Mouse (Mus musculus): ENCODE data around the gene Olfr1512. TPM values are rescaled to one million over a fixed set of nuclear protein-coding genes. Genes with fewer than 3 reads are reported as not detected.

Gene Olfr1512
- polyA plus RNA-seq, 1 experiment from 2014 or later = not detected

GRCm38 (mm10) chr14:52338751-52339511 is 40.0 kb downstream of the Olfr1512 start:
- ATAC-seq (ENCODE audit: low FRiP score) (peak; percentile 82), DNase-seq (ENCODE audit: low spot score) (peak; percentile 92)
- Histone ChIP-seq H3K4me1 (replicated peaks; ENCODE audit: control insufficient read depth, insufficient read depth, low read length) (no peaks in the 10 kb centered on the region), H3K27me3 (ENCODE audit: control insufficient read depth, insufficient read depth, low read length) (no peaks in the 10 kb centered on the region), H3K4me2 (replicated peaks) (peak overlapping the region; percentile 46), H3K9me3 (ENCODE audit: control insufficient read depth, low read length) (no peaks in the 10 kb centered on the region), H3K9ac (peak overlapping the region; percentile 50), H3K4me3 (replicated peaks; ENCODE audit: low read length) (peak overlapping the region; percentile 25), H3K27ac (peak overlapping the region; percentile 59; the same call in 1 of the 2 replicates), H3K36me3 (replicated peaks; ENCODE audit: control insufficient read depth, insufficient read depth) (no peaks in the 10 kb centered on the region)
- WGBS = 29% methylated on average over 21 of the region's 21 CpGs

GRCm38 (mm10) chr14:52332171-52332570 is 46.8 kb downstream of the Olfr1512 start:
- no peak for ATAC-seq (ENCODE audit: low FRiP score)
- no peaks in the 10 kb centered on the region for H3K27me3 ChIP-seq (ENCODE audit: control insufficient read depth, insufficient read depth, low read length)
- DNase-seq (ENCODE audit: low spot score) = no peak
- H3K36me3 ChIP-seq (replicated peaks; ENCODE audit: control insufficient read depth, insufficient read depth) = no peaks in the 10 kb centered on the region
- H3K9ac ChIP-seq = no peak overlapping the region
- no peaks in the 10 kb centered on the region for H3K9me3 ChIP-seq (ENCODE audit: control insufficient read depth, low read length)
- H3K4me3 ChIP-seq (replicated peaks; ENCODE audit: low read length) = no peak overlapping the region
- 42% methylated on average over 3 of the region's 3 CpGs for WGBS
- no peak overlapping the region for H3K27ac ChIP-seq
- H3K4me2 ChIP-seq (replicated peaks) = no peak overlapping the region
- H3K4me1 ChIP-seq (replicated peaks; ENCODE audit: control insufficient read depth, insufficient read depth, low read length) = 0 out of 2 replicates have a peak, but pooled peaks cover 4% of the 10 kb centered on the region

GRCm38 (mm10) chr14:52331069-52331750 is 47.8 kb downstream of the Olfr1512 start:
- Histone ChIP-seq H3K27ac (peak overlapping the region; percentile 4; the same call in 1 of the 2 replicates), H3K9me3 (ENCODE audit: control insufficient read depth, low read length) (no peaks in the 10 kb centered on the region), H3K9ac (no peak overlapping the region), H3K27me3 (ENCODE audit: control insufficient read depth, insufficient read depth, low read length) (no peaks in the 10 kb centered on the region), H3K4me3 (replicated peaks; ENCODE audit: low read length) (no peak overlapping the region), H3K36me3 (replicated peaks; ENCODE audit: control insufficient read depth, insufficient read depth) (no peaks in the 10 kb centered on the region), H3K4me1 (replicated peaks; ENCODE audit: control insufficient read depth, insufficient read depth, low read length) (peaks cover 10% of the 10 kb centered on the region; the same call in 1 of the 2 replicates), H3K4me2 (replicated peaks) (no peak overlapping the region)
- DNase-seq (ENCODE audit: low spot score) = no peak
- 2% methylated on average over 4 of the region's 4 CpGs for WGBS
- ATAC-seq (ENCODE audit: low FRiP score) = no peak

- Histone ChIP-seq H3K27me3 (ENCODE audit: control insufficient read depth, insufficient read depth, low read length) (no peaks in the 10 kb centered on the region), H3K4me1 (replicated peaks; ENCODE audit: control insufficient read depth, insufficient read depth, low read length) (peaks cover 10% of the 10 kb centered on the region; the same call in 1 of the 2 replicates), H3K9ac (peak within 1 kb of the TSS; percentile 58), H3K4me2 (replicated peaks) (peak within 1 kb of the TSS; percentile 72), H3K36me3 (replicated peaks; ENCODE audit: control insufficient read depth, insufficient read depth) (no peaks in the 10 kb centered on the region), H3K27ac (peak within 1 kb of the TSS; percentile 78), H3K4me3 (replicated peaks; ENCODE audit: low read length) (peak within 1 kb of the TSS; percentile 42), H3K9me3 (ENCODE audit: control insufficient read depth, low read length) (no peaks in the 10 kb centered on the region)
- WGBS = 1% methylated on average over 26 of the region's 26 CpGs
- ATAC-seq (ENCODE audit: low FRiP score) (peak; percentile 69; the same call in 1 of the 2 replicates), DNase-seq (ENCODE audit: low spot score) (no peak)
Observed at GRCm38 (mm10) chr14:52327910-52328812, 50.8 kb downstream of the Olfr1512 start, which contains the start of gene Sall2. TSS of gene Sall2 (minus strand) at chr14:52328762.

GRCm38 (mm10) chr14:52327375-52327901 is 51.5 kb downstream of the Olfr1512 start:
- Histone ChIP-seq H3K9me3 (ENCODE audit: control insufficient read depth, low read length) (no peaks in the 10 kb centered on the region), H3K4me2 (replicated peaks) (peak overlapping the region; percentile 72), H3K27ac (peak overlapping the region; percentile 78), H3K9ac (peak overlapping the region; percentile 58), H3K4me3 (replicated peaks; ENCODE audit: low read length) (peak overlapping the region; percentile 42), H3K4me1 (replicated peaks; ENCODE audit: control insufficient read depth, insufficient read depth, low read length) (peaks cover 10% of the 10 kb centered on the region; the same call in 1 of the 2 replicates), H3K27me3 (ENCODE audit: control insufficient read depth, insufficient read depth, low read length) (no peaks in the 10 kb centered on the region), H3K36me3 (replicated peaks; ENCODE audit: control insufficient read depth, insufficient read depth) (no peaks in the 10 kb centered on the region)
- ATAC-seq (ENCODE audit: low FRiP score) (peak; percentile 75), DNase-seq (ENCODE audit: low spot score) (no peak)
- WGBS = 1% methylated on average over 14 of the region's 14 CpGs

- H3K9ac ChIP-seq = no peak overlapping the region
- H3K27me3 ChIP-seq (ENCODE audit: control insufficient read depth, insufficient read depth, low read length) = no peaks in the 10 kb centered on the region
- peaks cover 10% of the 10 kb centered on the region; the same call in 1 of the 2 replicates for H3K4me1 ChIP-seq (replicated peaks; ENCODE audit: control insufficient read depth, insufficient read depth, low read length)
- DNase-seq (ENCODE audit: low spot score) (no peak), ATAC-seq (ENCODE audit: low FRiP score) (peak; percentile 57; the same call in 1 of the 2 replicates)
- no peaks in the 10 kb centered on the region for H3K9me3 ChIP-seq (ENCODE audit: control insufficient read depth, low read length)
- 1% methylated on average over 4 of the region's 4 CpGs for WGBS
- no peaks in the 10 kb centered on the region for H3K36me3 ChIP-seq (replicated peaks; ENCODE audit: control insufficient read depth, insufficient read depth)
- H3K4me3 ChIP-seq (replicated peaks; ENCODE audit: low read length) = no peak overlapping the region
- H3K4me2 ChIP-seq (replicated peaks) = peak overlapping the region; percentile 72
- H3K27ac ChIP-seq = no peak overlapping the region
Observed at GRCm38 (mm10) chr14:52325890-52326289, 53.1 kb downstream of the Olfr1512 start.

Other genes with a start within 250 kb of the Olfr1512 start
- gene Supt16, start 181.8 kb downstream of the Olfr1512 start, polyA plus RNA-seq (2014; fragmentation: Nextera tagmentation; extraction: Ambion mirVana) = 50.2 and 53.3 TPM in 2 replicates
- 47.3 and 52.3 TPM in 2 replicates for gene Chd8, start 121.4 kb downstream of the Olfr1512 start, polyA plus RNA-seq (2014; fragmentation: Nextera tagmentation; extraction: Ambion mirVana)
- gene Tox4, start 100.0 kb downstream of the Olfr1512 start, polyA plus RNA-seq (2014; fragmentation: Nextera tagmentation; extraction: Ambion mirVana) = 55.7 and 56.6 TPM in 2 replicates
- gene Rab2b, start 99.6 kb downstream of the Olfr1512 start, polyA plus RNA-seq (2014; fragmentation: Nextera tagmentation; extraction: Ambion mirVana) = 58.2 and 60.4 TPM in 2 replicates
- gene Mettl3, start 74.0 kb downstream of the Olfr1512 start, polyA plus RNA-seq (2014; fragmentation: Nextera tagmentation; extraction: Ambion mirVana) = 37.1 and 37.8 TPM in 2 replicates
- 47.5 and 50.0 TPM in 2 replicates for gene Sall2, start 50.4 kb downstream of the Olfr1512 start, polyA plus RNA-seq (2014; fragmentation: Nextera tagmentation; extraction: Ambion mirVana)
- gene Olfr1513, start 22.8 kb downstream of the Olfr1512 start, polyA plus RNA-seq (2014; fragmentation: Nextera tagmentation; extraction: Ambion mirVana) = not detected in 2 replicates
- gene Olfr1511, start 18.2 kb upstream of the Olfr1512 start, polyA plus RNA-seq (2014; fragmentation: Nextera tagmentation; extraction: Ambion mirVana) = 0.17 TPM in 1 of 2 replicates, not detected in the other
- gene Olfr1510, start 35.2 kb upstream of the Olfr1512 start, polyA plus RNA-seq (2014; fragmentation: Nextera tagmentation; extraction: Ambion mirVana) = not detected in 2 replicates
- not detected in 2 replicates for gene Olfr1509, start 63.8 kb upstream of the Olfr1512 start, polyA plus RNA-seq (2014; fragmentation: Nextera tagmentation; extraction: Ambion mirVana)
- 0.04 TPM in 1 of 2 replicates, not detected in the other for gene Olfr1508, start 88.3 kb upstream of the Olfr1512 start, polyA plus RNA-seq (2014; fragmentation: Nextera tagmentation; extraction: Ambion mirVana)
- gene Olfr1507, start 116.6 kb upstream of the Olfr1512 start, polyA plus RNA-seq (2014; fragmentation: Nextera tagmentation; extraction: Ambion mirVana) = not detected in 2 replicates